In the genomic region with DNA sequence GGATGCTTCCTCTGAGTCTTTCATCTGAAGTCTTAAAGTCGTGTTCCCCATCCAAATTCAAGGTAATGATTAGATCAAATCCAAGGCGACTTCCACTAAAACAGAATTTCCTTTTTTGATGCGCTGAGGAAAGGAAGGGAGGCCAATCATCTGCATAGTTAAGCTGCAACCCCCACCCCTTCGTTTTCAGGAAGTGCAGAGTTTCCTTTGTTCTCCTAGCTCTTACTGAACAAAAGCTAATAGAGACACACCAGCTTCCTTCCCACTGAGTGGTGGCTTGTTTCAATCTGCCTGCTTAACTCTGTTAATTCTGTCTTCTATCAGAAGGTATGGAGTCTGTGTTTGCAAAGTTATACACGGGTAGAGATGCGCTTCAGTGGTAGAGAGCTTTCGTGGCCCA, we compare ENCODE assay signal across 7 mouse cellular contexts. TPM values are rescaled to one million over a fixed set of nuclear protein-coding genes. Genes with fewer than 3 reads are reported as not detected.
DNase-seq lines count a peak whose midpoint lies in the region; ATAC-seq and TF ChIP-seq lines count a peak whose summit lies in the region.

No protein-coding gene starts in this region.

- H3K4me2 ChIP-seq in midbrain, embryonic 12.5 days (replicated peaks): peak overlapping the region; percentile 9; the same call in 1 of the 2 replicates
- H3K4me2 ChIP-seq in midbrain, embryonic 15.5 days: no peak overlapping the region
- H3K4me2 ChIP-seq in liver, embryonic 14.5 days (ENCODE audit: low read depth): peak overlapping the region; percentile 66

- no peak for TF ChIP-seq EP300 in liver, embryonic 14.5 days (IDR thresholded peaks at IDR 0.05; ENCODE audit: low read depth)

- no peak overlapping the region for H3K4me3 ChIP-seq in midbrain, embryonic 12.5 days
- no peak overlapping the region for H3K4me3 ChIP-seq in midbrain, embryonic 15.5 days
- peak overlapping the region; percentile 73 for H3K4me3 ChIP-seq in heart, embryonic 10.5 days
- no peak overlapping the region for H3K4me3 ChIP-seq in liver, embryonic 14.5 days (ENCODE audit: insufficient read depth in 1 of 2, low read depth in 2 of 2, low read length in 2 of 2)

- H3K9ac ChIP-seq in midbrain, embryonic 12.5 days (replicated peaks): no peak overlapping the region
- no peak overlapping the region for H3K9ac ChIP-seq in midbrain, embryonic 15.5 days
- no peak overlapping the region for H3K9ac ChIP-seq in liver, embryonic 14.5 days (replicated peaks)

- H3K27ac ChIP-seq in midbrain, embryonic 12.5 days (replicated peaks): no peak overlapping the region
- H3K27ac ChIP-seq in midbrain, embryonic 15.5 days: no peak overlapping the region
- peak overlapping the region; percentile 3; the same call in 1 of the 2 replicates for H3K27ac ChIP-seq in heart, embryonic 10.5 days
- no peak overlapping the region for H3K27ac ChIP-seq in liver, embryonic 14.5 days

- WGBS in midbrain, embryonic 12.5 days: 35% methylated on average over 7 of the region's 7 CpGs
- WGBS in midbrain, embryonic 15.5 days: 28% methylated on average over 7 of the region's 7 CpGs
- WGBS in heart, embryonic 10.5 days: 34% methylated on average over 7 of the region's 7 CpGs
- whole genome bisulfite sequencing in liver, embryonic 14.5 days (ENCODE audit: insufficient replicate concordance): 10% methylated on average over 7 of the region's 7 CpGs

- no peak for DNase-seq in heart, embryonic 10.5 days (ENCODE audit: low spot score)
- no peak for DNase-seq in liver, embryonic 14.5 days (ENCODE audit: low read depth in 3 of 3, low spot score in 3 of 3)
- peak; percentile 11 to 13 for DNase-seq in thymus, postnatal 36 days
- DNase-seq in adipocyte (ENCODE audit: low spot score): no peak
- DNase-seq in left cerebral cortex, adult 8-10 months (ENCODE audit: low spot score in 2 of 2): no peak

- TF ChIP-seq CTCF in liver, embryonic 14.5 days (IDR thresholded peaks at IDR 0.05; ENCODE audit: low read depth): no peak

- no peak for ATAC-seq in midbrain, embryonic 12.5 days (ENCODE audit: low FRiP score, low read depth)
- ATAC-seq in midbrain, embryonic 15.5 days (replicated peaks): no peak
- ATAC-seq in liver, embryonic 14.5 days (ENCODE audit: insufficient read depth): no peak

- H3K4me1 ChIP-seq in midbrain, embryonic 12.5 days: peaks cover 13% of the 10 kb centered on the region
- H3K4me1 ChIP-seq in midbrain, embryonic 15.5 days: peaks cover 9% of the 10 kb centered on the region
- peaks cover 4% of the 10 kb centered on the region; the same call in 1 of the 2 replicates for H3K4me1 ChIP-seq in heart, embryonic 10.5 days
- no peaks in the 10 kb centered on the region for H3K4me1 ChIP-seq in liver, embryonic 14.5 days (replicated peaks; ENCODE audit: control insufficient read depth in 2 of 2, insufficient read depth in 2 of 2, low read length in 1 of 2)

- no peaks in the 10 kb centered on the region for H3K9me3 ChIP-seq in midbrain, embryonic 12.5 days
- no peaks in the 10 kb centered on the region for H3K9me3 ChIP-seq in midbrain, embryonic 15.5 days
- H3K9me3 ChIP-seq in heart, embryonic 10.5 days: no peaks in the 10 kb centered on the region
- no peaks in the 10 kb centered on the region for H3K9me3 ChIP-seq in liver, embryonic 14.5 days (ENCODE audit: control insufficient read depth, low read length)

- peaks cover 2% of the 10 kb centered on the region; the same call in 1 of the 2 replicates for H3K36me3 ChIP-seq in midbrain, embryonic 12.5 days
- no peaks in the 10 kb centered on the region for H3K36me3 ChIP-seq in midbrain, embryonic 15.5 days (replicated peaks)
- H3K36me3 ChIP-seq in heart, embryonic 10.5 days: no peaks in the 10 kb centered on the region
- no peaks in the 10 kb centered on the region for H3K36me3 ChIP-seq in liver, embryonic 14.5 days (replicated peaks; ENCODE audit: control insufficient read depth, insufficient read depth, low read depth)

- peaks cover 29% of the 10 kb centered on the region for H3K27me3 ChIP-seq in midbrain, embryonic 12.5 days
- H3K27me3 ChIP-seq in midbrain, embryonic 15.5 days (replicated peaks): peaks cover 22% of the 10 kb centered on the region
- H3K27me3 ChIP-seq in heart, embryonic 10.5 days (ENCODE audit: insufficient read depth, poor library complexity, severe bottlenecking): peaks cover 9% of the 10 kb centered on the region; the same call in 1 of the 2 replicates
- H3K27me3 ChIP-seq in liver, embryonic 14.5 days (ENCODE audit: control insufficient read depth, insufficient read depth, low read length): peaks cover 25% of the 10 kb centered on the region

RNA-seq across cellular contexts. Expression of gene Thsd1, which starts 1.5 kb away (rescaled TPM):
- polyA plus RNA-seq in midbrain, embryonic 12.5 days (2016; fragmentation: Nextera tagmentation; extraction: Ambion mirVana): 8.2 and 9.2 TPM in 2 replicates
- polyA plus RNA-seq in midbrain, embryonic 15.5 days (2015; fragmentation: Nextera tagmentation; extraction: Ambion mirVana): 7.6 and 8.5 TPM in 2 replicates
- 12.2 and 15.4 TPM in 2 replicates for polyA plus RNA-seq in heart, embryonic 10.5 days (2016; fragmentation: Nextera tagmentation; extraction: Ambion mirVana)
- polyA plus RNA-seq in liver, embryonic 14.5 days (2012; rRNA removed): 0.80 and 0.94 TPM in 2 replicates
- 1.1 and 1.3 TPM in 2 replicates for polyA plus RNA-seq in liver, embryonic 14.5 days (2014; fragmentation: Nextera tagmentation; extraction: Ambion mirVana)
- total RNA-seq in left cerebral cortex, adult 8-10 months (2022): 1 to 10 TPM; 3.0 to 4.2 (median 3.4) TPM

RNA-seq across cellular contexts. Expression of gene Vps36, which starts 36.0 kb away (rescaled TPM):
- polyA plus RNA-seq in midbrain, embryonic 12.5 days (2016; fragmentation: Nextera tagmentation; extraction: Ambion mirVana): 39.3 and 41.0 TPM in 2 replicates
- polyA plus RNA-seq in midbrain, embryonic 15.5 days (2015; fragmentation: Nextera tagmentation; extraction: Ambion mirVana): 40.7 and 42.3 TPM in 2 replicates
- polyA plus RNA-seq in heart, embryonic 10.5 days (2016; fragmentation: Nextera tagmentation; extraction: Ambion mirVana): 26.6 and 31.5 TPM in 2 replicates
- polyA plus RNA-seq in liver, embryonic 14.5 days (2012; rRNA removed): 3.2 and 4.9 TPM in 2 replicates
- polyA plus RNA-seq in liver, embryonic 14.5 days (2014; fragmentation: Nextera tagmentation; extraction: Ambion mirVana): 7.8 and 8.4 TPM in 2 replicates
- total RNA-seq in left cerebral cortex, adult 8-10 months (2022): 10 to 100 TPM; 19.3 to 24.8 (median 20.4) TPM

RNA-seq across cellular contexts. Expression of gene Ckap2, which starts 43.0 kb away (rescaled TPM):
- 50.7 and 55.4 TPM in 2 replicates for polyA plus RNA-seq in midbrain, embryonic 12.5 days (2016; fragmentation: Nextera tagmentation; extraction: Ambion mirVana)
- polyA plus RNA-seq in midbrain, embryonic 15.5 days (2015; fragmentation: Nextera tagmentation; extraction: Ambion mirVana): 8.3 and 9.4 TPM in 2 replicates
- polyA plus RNA-seq in heart, embryonic 10.5 days (2016; fragmentation: Nextera tagmentation; extraction: Ambion mirVana): 37.4 and 38.9 TPM in 2 replicates
- polyA plus RNA-seq in liver, embryonic 14.5 days (2012; rRNA removed): 13.7 and 21.7 TPM in 2 replicates
- polyA plus RNA-seq in liver, embryonic 14.5 days (2014; fragmentation: Nextera tagmentation; extraction: Ambion mirVana): 21.6 and 22.4 TPM in 2 replicates
- total RNA-seq in left cerebral cortex, adult 8-10 months (2022): under 1 TPM in 3 of 4 experiments, not detected in 1; 0.30 to 0.63 (median 0.51) TPM

RNA-seq across cellular contexts. Expression of gene Tpte, which starts 54.6 kb away (rescaled TPM):
- not detected in 2 replicates for polyA plus RNA-seq in midbrain, embryonic 12.5 days (2016; fragmentation: Nextera tagmentation; extraction: Ambion mirVana)
- polyA plus RNA-seq in midbrain, embryonic 15.5 days (2015; fragmentation: Nextera tagmentation; extraction: Ambion mirVana): not detected in 2 replicates
- polyA plus RNA-seq in heart, embryonic 10.5 days (2016; fragmentation: Nextera tagmentation; extraction: Ambion mirVana): not detected in 2 replicates
- polyA plus RNA-seq in liver, embryonic 14.5 days (2012; rRNA removed): not detected in 2 replicates
- polyA plus RNA-seq in liver, embryonic 14.5 days (2014; fragmentation: Nextera tagmentation; extraction: Ambion mirVana): not detected in 2 replicates
- total RNA-seq in left cerebral cortex, adult 8-10 months (2022): not detected

Comparison
In these comparisons a context has a peak if more than half of its experiments do, and no peak if none do; other contexts are left out.
1. DNase-seq: peak in thymus, postnatal 36 days (2 of 2); none in heart, embryonic 10.5 days (single experiment), liver, embryonic 14.5 days (0 of 3), adipocyte (single experiment) and left cerebral cortex, adult 8-10 months (0 of 2).